Mouse (Mus musculus) A20 (cell line): ENCODE data around the gene Med14.

Experiments used
- DNase-seq: peaks from one replicate; pipeline ENCODE4 v3.0.0-alpha.2; 2011; ENCODE audit warnings: low read depth, low spot score

The Med14 gene

DNA sequence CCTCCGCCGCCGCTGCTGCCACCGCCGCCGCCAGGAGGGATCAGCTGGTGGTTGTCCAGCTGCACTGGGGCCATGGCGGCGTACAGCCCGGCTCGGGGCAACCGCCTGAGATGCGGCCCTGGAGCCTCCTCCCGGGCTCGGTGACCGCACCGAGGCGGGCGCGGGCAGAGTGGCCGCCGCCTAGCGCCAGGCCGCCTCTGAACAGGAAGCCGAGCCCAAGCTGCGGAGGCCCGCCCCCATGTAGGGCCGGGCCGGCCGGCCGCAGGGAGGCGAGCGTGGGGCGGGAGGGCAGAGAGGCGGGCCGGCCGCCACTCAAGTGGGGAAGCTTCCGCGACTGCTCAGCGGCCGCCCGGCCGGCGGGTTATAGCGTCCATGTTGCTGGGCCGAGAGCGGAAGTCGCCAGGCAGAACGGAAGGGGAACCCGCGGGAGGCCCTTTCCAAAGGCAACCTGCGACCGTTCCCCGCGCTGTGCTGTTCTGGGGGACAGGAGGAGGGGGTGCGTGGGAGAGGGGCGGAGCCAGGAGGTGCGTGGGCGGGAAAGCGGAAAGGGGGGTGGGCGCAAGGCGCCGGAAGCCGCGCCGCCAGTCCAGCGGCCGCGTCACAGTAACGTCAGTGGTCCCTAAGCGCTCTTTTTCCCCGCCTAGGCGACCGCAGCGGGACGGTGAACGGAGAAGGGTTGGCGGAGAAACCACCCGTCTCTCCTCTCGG is at the start of gene Med14:
TSS of gene Med14 (minus strand) at position 448 of the 708 bp plus-strand sequence.
- DNase-seq: peak; percentile 91

DNA sequence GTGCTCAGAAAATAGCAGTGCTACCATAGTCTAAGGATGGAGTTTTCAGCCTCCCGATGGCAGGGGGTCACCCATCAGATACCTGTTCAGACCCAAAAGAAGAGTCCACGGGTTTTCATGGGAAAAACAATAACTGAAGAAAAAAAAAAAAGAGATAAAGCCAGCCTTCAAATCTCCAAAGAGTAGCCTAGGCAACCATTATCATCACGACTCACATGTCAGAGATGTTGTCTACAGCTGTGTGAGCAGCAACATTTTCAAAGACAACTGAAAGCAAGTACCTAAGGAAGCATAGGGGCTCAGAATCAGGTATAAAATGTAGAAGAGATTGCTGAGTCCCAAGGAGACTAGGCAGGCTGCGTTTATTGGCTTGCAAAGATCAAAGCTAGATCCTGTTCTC is 38.7 kb upstream of the Med14 start:
- DNase-seq: no peak

DNA sequence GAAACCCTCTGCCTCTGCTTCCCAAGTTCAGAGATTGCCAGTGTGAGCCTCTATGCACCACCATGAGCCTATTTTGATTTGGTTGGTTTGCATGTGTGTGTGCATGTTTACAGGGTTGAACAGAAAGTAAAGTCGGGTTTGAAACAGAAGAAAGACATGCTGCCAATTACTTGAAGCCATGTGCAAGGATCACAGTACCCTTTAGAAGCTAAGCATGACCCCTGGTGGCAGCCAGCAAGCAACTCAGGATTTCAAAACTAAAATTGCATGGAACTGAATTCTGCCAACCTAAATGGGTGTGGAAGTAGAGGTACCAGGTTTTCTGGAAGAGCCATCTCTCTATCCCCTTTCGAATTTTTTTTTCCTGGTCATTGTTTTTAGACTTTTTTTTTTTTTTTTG is 33.0 kb upstream of the Med14 start:
- DNase-seq: peak; percentile 57

DNA sequence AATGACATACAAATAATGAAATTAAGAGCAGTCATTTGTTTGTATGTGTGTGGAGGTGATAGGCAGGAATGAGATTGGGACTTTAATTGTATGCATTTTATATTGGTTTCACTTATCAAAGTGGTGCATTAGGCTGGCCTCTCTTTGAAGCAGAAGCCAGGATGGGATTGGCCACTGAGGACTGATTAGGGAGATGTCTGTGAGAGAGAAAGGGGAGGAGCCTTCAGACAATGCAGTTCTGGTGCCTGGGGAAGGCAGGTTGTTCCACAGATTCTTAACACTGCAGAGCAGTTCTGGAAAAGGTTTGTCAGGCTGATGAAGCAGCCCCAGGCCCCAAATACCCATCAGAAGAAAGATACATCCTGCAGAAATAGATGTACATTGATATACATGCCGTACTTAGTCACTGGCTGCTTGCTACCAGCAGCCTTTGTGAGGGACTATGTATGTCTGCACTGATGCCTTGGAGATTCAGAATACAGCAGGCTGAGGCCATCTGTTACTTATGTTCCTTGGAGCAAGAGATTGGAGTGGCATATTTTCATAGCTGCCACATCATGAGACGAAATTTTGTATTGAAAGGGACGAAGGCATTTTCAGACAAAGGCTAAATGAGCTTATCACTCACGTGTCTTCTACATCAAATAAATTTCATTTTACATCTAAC is 29.9 kb upstream of the Med14 start:
- DNase-seq: no peak

DNA sequence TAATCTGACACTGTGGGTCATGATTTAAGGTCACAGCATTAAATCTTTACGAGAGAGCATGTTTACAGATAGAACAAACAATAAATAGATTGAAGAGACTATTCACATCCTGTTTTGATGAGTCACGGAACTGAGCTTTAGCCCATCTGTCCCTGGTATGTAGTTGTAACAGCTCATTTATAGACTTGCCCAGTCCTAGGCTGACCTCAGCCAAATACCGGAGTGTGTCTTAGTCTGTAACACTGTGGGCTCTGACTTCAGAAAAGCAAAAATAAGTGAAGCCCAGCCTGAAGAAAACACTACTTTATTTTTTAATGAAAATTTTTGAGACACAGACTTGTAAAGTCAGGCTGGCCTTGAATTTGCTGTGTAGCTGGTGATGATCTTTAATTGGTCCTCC is 11.4 kb upstream of the Med14 start:
- DNase-seq: no peak

DNA sequence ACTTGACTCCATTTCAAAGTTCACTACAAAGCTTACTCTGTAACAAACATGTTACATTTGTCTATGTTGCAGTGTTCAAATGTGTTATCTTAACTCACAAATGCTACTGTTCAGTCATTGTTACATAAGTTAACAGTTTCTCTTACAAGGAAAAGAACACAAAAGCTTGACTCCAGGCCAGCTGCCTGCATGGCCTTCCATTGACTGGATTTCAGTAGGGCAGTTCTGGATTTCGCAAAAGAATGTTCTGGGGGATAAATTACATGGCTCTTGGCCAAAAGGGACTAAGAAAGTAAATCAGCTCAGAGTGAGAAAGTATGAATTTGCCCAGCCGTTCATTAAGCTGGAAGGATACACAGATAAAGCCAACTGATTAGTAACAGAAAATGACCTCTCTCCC is 9.7 kb upstream of the Med14 start:
- no peak for DNase-seq

DNA sequence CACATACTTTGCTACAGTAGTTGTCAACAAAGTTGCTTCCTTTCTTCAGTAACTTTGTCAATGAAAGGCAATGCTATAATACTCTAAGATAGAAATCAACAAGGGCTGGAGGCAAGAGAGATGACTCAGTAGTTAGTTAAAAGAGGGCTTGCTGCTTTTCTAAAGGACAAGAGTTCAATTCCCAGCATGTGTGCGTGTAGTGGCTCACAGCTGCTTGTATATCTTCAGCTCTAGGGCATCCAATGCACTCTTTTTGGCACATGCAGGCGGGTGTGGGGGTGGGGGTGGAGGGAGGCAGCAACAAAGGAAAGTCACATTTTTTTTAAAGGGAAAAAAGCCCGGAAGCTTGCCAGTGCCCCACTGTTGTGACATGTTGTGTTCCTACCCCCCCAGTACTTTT is 6.7 kb upstream of the Med14 start:
- DNase-seq: peak; percentile 3

DNA sequence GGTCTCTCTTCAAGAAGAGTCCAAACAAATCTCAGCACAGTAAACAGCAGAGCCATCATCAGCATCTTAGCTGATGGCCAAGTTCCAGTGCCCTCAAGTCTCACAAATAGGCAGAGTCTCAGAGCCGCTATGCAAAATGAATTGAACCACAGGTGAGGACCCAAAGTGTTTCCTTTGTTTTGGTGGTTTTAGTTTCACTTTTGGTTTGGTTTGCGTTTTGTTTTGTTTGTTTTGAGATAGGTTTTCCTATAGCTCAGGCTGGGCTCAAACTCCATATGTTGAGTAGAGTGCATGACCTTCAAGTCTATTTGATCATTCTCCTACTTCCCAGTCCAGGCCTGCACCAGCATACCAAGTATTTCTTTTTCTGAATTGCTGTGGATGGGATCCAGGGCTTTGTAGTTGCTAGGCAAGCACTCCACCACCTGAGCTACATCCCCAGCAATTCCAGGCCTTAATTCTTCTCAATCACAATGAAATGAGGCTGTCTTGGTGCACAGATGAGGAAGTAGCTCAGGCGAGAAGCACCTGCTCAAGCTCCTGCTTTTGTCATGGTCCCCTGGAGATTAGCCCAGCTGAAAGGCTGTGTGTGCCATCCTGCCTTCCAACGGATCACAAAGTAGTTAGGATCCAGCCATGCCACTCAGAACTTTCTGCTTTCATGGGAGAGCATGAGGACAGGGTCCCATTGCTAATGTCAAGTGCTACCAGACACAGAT is 5.1 kb upstream of the Med14 start:
- DNase-seq: peak; percentile 69

DNA sequence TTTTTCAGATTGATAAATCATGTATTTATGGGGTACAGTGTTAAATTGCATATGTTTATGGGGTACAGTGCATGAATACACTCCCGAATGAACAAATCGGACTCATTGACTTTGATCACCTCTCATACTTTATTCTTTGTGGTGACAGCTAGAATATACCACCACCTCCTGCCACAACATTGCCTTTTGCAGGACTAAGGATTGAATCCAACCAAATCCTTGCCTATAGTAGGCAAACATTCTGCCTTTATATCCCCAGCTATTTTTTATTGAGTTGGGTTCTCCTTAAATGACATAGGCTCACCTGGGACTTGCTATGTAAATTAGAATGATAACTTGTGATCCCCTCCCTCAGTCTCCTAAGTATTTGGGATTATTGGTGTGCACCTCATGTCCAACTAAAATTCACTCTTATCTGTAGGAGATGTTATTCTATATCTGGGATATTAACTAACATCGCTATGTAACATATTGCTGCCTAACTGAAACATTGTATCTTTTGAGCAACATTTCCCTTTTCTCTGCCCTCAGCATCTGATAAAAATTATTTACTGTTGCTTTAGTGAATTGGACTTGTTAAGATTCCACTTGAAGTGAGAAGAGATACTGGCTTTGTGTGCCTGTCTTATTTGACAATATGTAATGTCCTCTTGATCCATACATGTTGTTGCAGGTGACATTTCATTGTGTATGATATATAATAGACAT is 1.4 kb upstream of the Med14 start:
- no peak for DNase-seq

DNA sequence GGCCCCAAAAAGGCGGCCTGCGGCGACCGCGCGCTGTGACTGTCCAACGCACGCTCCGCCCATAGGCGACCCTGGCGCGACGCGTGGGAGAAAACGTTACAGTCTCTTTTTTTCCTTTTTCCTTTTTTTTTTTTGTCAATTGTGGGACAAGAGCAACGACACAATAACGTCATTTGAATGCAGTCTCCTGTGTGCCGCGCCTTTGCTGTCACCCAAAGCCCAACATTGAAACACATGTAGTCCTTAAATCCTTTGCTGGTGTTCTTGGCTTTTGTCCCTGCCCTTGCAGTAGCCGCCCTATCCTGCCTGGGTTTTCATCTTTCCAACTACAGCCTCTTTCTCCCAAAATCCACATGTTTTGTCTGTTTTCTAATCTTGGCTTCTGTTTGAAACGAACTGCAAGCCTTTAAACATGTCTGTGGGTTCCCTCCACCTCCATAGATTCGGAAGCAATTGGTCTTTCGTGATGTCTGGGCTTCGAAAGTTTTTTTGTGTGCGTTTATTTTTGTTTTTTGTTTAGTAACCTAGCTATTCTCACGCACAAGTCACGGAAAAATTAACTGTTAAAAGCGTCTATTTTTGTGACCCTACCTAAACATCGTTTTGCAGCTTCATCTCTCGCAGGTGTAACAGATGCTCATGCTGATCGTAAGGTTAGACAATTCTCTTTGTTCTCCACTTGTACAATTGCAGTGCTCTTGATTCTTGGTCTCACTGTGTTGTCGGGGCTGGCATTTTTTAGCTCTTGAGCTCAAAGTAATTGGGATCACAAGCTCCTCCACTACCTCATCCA is 657 bp upstream of the Med14 start:
- peak; percentile 51 for DNase-seq

DNA sequence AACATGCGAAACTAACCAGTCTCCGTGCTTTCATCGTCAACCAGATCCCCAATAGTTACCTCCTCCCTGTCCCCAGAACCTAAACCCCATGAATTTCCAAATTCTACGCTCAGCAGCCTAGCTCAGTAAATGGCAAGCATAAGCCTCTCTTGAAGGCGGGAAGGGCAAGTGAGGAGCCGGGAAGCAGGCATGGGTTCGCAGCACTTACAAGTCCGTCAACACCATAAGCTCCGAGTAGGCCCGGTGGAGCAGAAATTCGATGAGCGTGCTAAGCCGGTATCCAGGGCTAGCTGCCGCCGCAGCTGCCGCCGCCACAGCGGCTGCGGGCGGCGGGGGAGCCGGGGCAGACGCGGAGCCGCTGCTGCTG is 631 bp downstream of the Med14 start:
- no peak for DNase-seq

DNA sequence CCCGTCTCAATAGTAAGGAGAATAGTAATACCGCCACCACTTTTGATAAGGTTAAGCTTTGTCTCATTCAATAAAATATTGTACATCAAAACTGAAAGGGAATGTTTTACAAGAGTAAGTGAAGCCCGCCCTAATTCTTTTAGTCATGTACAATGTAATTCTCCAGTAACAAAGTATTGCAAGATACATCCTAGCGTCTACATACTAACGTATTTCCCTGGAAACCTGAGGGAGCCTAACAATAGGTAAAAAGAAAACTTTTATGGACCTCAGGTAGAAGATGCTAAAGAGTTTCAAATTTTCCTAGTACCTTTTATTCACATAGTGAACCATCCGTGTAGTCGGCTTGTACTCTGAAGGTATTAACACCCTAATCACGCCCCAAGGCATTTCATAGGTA is 1.4 kb downstream of the Med14 start:
- DNase-seq: peak; percentile 42

DNA sequence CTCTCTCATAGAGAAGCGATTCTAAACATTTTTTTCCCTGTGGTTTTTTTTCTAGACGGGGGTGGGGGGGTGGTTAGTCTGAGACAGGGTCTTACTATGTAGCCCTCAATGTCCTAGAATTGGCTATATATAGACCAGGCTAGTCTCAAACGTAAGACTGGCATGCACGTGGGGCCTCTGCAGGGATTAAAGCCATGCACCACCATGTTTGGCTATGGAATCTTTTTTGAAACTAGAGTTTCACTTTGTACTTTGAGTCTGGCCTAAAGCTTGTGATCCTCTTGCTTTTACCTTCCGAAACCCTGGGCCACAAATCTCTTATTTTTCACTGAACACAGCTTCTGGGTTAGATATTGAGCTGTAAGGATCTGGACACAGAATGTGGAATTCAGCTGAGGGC is 2.2 kb downstream of the Med14 start:
- peak; percentile 27 for DNase-seq

DNA sequence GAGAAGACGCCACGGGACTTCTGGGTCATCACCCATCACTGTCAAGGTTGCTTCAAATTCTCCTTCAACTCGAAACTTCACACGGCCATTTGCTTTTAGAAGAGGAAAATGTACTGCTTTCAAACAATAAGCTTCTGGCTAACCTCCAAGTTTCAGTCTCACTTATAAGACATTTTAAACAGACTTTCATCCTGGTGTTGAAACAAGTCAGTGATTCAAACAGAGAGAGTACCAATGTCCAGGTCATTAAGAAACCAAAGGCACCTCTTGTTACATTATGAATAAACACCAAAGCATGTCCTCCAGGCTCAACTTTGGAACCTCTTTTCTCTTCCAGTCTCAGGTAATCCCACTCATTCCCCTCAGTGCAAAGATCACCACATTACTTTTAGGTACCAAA is 14.0 kb downstream of the Med14 start:
- DNase-seq: no peak

DNA sequence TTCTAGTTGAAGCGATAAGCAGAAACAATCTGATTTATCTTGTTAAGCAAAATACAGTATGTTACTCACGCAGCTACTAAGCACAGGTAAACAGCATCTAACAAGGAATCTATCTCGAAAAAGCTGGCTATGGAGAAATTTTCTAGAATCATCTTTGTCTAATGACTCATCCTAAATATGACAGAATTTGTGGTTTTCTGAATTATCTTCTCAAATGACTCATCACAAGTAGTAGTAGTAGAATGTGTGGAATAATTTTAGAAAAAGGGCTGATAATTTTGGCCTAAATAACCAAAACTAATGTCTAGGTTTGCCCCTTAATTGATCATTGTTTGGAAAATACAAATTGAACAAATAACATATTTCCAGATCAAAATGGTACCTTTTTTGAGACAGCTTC is 15.1 kb downstream of the Med14 start:
- DNase-seq: no peak

DNA sequence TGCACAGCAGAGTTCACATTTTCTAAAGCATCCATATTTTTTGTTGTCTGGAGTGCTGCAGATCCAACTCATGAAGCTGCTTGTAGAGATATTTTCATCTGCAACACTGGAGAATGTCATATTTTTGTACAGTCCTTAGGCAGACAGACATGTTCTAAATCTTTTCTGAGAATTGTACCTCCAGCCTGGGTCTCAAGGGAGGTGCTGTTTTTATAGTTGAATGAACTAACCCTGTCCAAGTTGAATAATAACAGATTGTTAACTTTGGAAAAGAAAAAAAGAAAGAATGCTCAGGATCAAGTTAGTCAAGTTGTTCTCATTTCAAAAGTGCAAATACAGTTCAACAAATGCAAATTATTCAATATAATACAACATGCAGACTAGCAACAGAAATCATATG is 21.5 kb downstream of the Med14 start:
- no peak for DNase-seq

DNA sequence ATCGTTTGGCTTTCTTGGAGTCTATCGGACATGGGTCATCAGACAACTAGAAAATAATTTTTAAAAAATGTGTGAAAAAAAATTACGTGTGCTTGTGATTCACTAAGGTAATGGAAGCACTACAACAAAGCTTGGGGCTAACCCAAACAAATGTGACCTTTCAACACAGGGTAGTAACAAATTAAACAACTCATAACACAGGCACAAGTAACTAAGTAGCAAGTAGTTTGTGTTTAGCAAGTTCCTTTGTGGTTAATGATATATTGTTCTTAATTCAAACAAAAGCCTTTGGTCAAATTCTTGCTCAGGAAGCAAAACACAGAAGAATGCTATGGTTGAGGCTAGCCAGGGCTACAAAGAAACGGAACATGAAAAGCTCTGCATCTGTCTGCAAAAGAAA is 45.8 kb downstream of the Med14 start:
- DNase-seq: no peak

DNA sequence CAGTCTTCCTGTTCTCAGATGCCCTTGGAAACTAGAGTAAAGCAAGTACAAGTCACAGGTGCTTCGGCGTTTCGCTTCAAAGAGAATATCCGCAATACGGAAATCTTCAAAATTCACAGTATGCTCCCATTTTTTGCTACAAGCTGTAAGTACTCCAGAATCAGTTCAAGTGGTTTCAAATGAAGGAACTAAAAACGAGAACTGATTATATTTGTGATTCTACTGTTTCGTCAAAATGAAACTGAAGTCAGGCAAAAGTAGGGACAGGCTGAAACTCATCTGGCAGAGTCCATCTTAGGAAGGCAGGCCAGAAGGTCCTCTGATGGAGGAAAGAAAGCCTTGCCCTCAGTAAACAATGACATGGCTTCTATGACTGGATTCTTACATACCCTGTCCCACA is 48.1 kb downstream of the Med14 start:
- peak; percentile 64 for DNase-seq

DNA sequence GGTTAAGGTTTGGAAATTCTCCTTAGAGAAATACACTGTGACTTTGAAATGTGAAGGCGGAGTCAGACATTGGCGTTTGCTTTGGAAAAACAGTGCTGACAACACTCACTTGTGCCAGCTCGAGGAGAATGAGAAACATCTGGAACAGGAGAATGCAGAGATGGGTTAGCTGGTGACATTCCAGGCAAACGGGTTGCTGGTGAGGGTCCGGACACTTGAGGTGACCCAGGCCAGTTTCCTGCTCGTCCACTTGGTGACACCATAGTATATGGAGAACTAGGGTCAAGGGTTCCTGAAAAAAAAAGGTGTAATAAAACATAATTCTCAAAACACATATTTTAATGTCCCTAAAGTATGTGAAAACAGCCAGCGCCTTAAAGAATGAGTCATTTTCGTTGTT is 75.0 kb downstream of the Med14 start:
- DNase-seq: no peak

DNA sequence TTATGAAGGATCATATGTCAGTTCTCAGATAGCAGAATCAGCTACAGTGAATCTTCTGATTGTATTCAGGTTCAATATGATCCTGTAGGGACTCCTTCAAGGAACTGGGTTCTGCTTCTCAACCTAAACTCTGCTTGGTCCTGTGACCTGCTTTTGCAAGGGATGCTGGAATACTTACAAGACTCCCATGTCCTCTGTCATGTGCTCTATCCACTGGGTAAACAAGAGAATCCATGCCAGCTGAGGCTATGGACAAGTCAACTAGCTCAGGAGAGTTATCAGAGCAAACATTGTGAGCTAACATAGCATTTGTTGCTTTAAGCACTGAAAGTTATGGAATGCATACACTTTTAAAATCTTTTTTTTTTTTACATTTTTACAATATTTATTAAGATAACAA is 75.8 kb downstream of the Med14 start:
- no peak for DNase-seq

DNA sequence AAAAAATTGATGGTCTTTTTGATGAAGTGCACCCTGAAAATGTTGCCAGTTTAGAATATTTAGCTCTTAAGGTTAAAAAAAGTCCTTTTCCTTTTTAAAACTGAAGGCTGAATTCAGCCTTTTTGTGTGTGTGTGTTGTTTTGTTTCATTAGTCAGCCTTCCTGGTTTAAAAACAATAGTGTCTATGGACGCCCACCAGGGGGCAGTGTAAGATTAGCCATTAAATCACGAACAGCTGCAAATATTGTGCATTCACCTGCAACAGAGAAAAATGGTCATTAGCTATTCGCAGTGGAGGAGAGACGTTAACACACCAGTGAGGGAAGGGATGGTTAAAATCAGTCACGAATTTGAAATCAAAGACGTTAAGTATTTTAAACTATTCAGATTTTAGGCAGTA is 84.5 kb downstream of the Med14 start:
- DNase-seq: peak; percentile 68
